Mouse (Mus musculus) liver, embryonic 14.5 days (tissue): Measurements from ENCODE around the gene Arhgap17. TPM values are rescaled to one million over a fixed set of nuclear protein-coding genes. Genes with fewer than 3 reads are reported as not detected.

Experiments used
- ATAC-seq: fragments of 200-750 bp; cut with Nextera tagmentation; 2 replicates; pipeline ENCODE4 v1.8.0; 2017; ENCODE audit warnings: moderate number of reproducible peaks, mild to moderate bottlenecking, moderate library complexity; ENCODE audit not compliant: insufficient read depth
- DNase-seq, 3 experiments: peaks; one replicate each; pipeline ENCODE4 v3.0.0-alpha.2; 2012 to 2013; ENCODE audit warnings: low read depth in 3 of 3, low spot score in 3 of 3
- H3K27ac ChIP-seq: fragments of 300-500 bp; sonication (generic); 2 replicates; pipeline ENCODE4 v1.5.1; 2014; ENCODE audit warnings: moderate library complexity, mild to moderate bottlenecking, control low read depth, inconsistent platforms
- H3K27me3 ChIP-seq: fragments of 300-500 bp; sonication (generic); 2 replicates; pipeline ENCODE4 v1.6.1; 2014; ENCODE audit warnings: mild to moderate bottlenecking, low read length, moderate library complexity; ENCODE audit not compliant: control insufficient read depth, insufficient read depth
- H3K36me3 ChIP-seq: fragments of 300-500 bp; sonication (generic); replicated peaks from 2 replicates; pipeline ENCODE4 v1.6.1; 2014; ENCODE audit warnings: low read depth; ENCODE audit not compliant: control insufficient read depth, insufficient read depth
- H3K4me1 ChIP-seq, 2 experiments: fragments of 200-500 bp in 1 of 2; fragments of 300-500 bp in 1 of 2; sonication (generic) in 1 of 2; replicated peaks; 2 replicates each; pipeline ENCODE4 v1.6.1; 2012 to 2014; ENCODE audit warnings: antibody characterized with exemption in 1 of 2, inconsistent platforms in 1 of 2, low read length in 1 of 2; ENCODE audit not compliant: control insufficient read depth in 2 of 2, insufficient read depth in 2 of 2
- H3K4me2 ChIP-seq: fragments of 300-500 bp; sonication (generic); 2 replicates; pipeline ENCODE4 v1.6.1; 2014; ENCODE audit warnings: low read depth, mild to moderate bottlenecking, control low read depth, moderate library complexity
- H3K4me3 ChIP-seq, 2 experiments: fragments of 200-500 bp in 1 of 2; fragments of 300-500 bp in 1 of 2; sonication (generic) in 1 of 2; 2 replicates each; pipeline ENCODE4 v1.5.1; 2012 to 2014; ENCODE audit warnings: low read depth in 2 of 2, low read length in 2 of 2, mild to moderate bottlenecking in 2 of 2, control low read depth in 1 of 2, inconsistent platforms in 1 of 2, moderate library complexity in 1 of 2; ENCODE audit not compliant: insufficient read depth in 1 of 2
- H3K9ac ChIP-seq: fragments of 300-500 bp; sonication (generic); replicated peaks from 2 replicates; pipeline ENCODE4 v1.6.1; 2014; ENCODE audit warnings: mild to moderate bottlenecking, control low read depth, moderate library complexity
- H3K9me3 ChIP-seq: fragments of 300-500 bp; sonication (generic); 2 replicates; pipeline ENCODE4 v1.6.1; 2016; ENCODE audit warnings: low read length, mixed read lengths; ENCODE audit not compliant: control insufficient read depth
- CTCF ChIP-seq: IDR thresholded peaks from 2 replicates; pipeline ENCODE4 v1.5.1; 2016; ENCODE audit warnings: antibody characterized with exemption, low read depth, control low read depth
- EP300 ChIP-seq: IDR thresholded peaks from 2 replicates; pipeline ENCODE4 v1.6.1; 2016; ENCODE audit warnings: antibody characterized with exemption, low read depth
- WGBS: fragments of 180-500 bp; shearing (Covaris S2); extraction: QIAGEN DNeasy Blood & Tissue Kit; methylation state at CpG from one replicate; pipeline ENCODE4 v1.1.7; 2014; ENCODE audit not compliant: insufficient replicate concordance; 5-methylcytosine and 5-hydroxymethylcytosine counted together
- polyA plus RNA-seq, 2 experiments: library from polyadenylated mRNA; depleted of rRNA in 1 of 2; stranded (reverse) in 1 of 2; unstranded in 1 of 2; fragments of >200 nt; fragmentation: Nextera tagmentation in 1 of 2; extraction: Ambion mirVana in 1 of 2; gene quantifications; 2 replicates each; pipeline versions ENCODE4 v1.2.1 to v1.2.3; 2012 to 2014

The Arhgap17 gene
- polyA plus RNA-seq, 2 experiments: 10.2 to 10.9 TPM

DNA sequence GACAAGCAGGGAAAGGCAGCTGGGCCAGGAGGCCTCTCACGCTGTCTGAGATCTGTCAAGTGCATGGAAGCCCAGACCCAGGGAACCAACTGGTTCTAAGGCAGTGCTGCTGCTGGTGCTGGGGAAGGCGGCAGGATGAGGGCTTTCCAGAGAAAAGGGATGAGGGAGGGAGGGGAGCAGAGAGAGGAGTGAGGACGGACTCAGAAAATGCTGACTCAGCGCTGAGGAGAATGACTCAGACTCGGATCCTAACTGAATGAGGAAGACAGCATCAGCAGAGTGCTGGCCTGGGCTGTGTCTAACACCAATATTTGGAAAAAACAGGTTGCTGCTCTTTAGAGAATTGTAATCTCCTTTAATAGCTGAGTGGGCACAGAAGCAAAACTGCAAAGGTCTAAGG is 57.9 kb downstream of the Arhgap17 start:
- Histone ChIP-seq H3K9me3 (no peaks in the 10 kb centered on the region), H3K27me3 (no peaks in the 10 kb centered on the region), H3K9ac (no peak overlapping the region), H3K27ac (no peak overlapping the region), H3K4me3 (no peak overlapping the region), H3K4me1 (no peaks in the 10 kb centered on the region), H3K36me3 (peaks cover 21% of the 10 kb centered on the region), H3K4me2 (no peak overlapping the region)
- TF ChIP-seq CTCF: no peak
- no peak for TF ChIP-seq EP300
- DNase-seq (no peak), ATAC-seq (no peak)
- WGBS: 62% methylated on average over 5 of the region's 5 CpGs

DNA sequence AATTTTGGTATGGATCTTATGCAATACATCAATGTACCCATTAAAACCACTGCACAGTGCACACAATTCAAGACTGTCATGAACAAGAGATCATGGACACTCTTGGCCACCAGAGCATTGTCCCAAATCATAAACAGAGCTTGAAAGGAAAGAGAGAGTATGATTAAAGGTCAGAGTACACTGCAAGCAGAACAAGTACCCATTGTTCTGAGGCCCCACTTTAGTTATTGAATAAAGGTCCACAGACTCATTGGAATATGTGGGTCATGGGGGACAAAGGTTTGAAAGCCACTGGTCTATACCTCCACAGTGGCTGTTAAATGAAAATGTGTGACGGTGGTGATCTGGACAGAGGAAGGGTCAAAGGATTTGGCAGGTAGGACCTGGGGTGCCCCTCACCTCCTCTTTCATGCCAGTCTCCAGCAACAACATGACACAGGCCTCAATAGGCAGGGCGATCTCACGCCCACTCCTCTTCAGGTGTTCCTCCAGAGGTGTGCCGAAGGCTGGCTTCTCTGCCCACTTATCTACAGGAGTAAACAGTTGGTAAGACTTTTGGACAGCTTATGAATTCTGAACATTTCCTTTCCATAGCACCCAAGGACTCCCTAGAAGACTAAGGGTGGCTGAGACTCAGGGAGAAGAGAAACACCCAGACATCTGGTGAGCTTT is 61.7 kb downstream of the Arhgap17 start:
- Histone ChIP-seq H3K4me3 (no peak overlapping the region), H3K4me1 (no peaks in the 10 kb centered on the region), H3K27me3 (no peaks in the 10 kb centered on the region), H3K9ac (no peak overlapping the region), H3K27ac (no peak overlapping the region), H3K4me2 (no peak overlapping the region), H3K9me3 (no peaks in the 10 kb centered on the region), H3K36me3 (peaks cover 25% of the 10 kb centered on the region)
- TF ChIP-seq EP300 (no peak), CTCF (no peak)
- WGBS: 87% methylated on average over 4 of the region's 4 CpGs
- no peak for ATAC-seq
- no peak for DNase-seq

DNA sequence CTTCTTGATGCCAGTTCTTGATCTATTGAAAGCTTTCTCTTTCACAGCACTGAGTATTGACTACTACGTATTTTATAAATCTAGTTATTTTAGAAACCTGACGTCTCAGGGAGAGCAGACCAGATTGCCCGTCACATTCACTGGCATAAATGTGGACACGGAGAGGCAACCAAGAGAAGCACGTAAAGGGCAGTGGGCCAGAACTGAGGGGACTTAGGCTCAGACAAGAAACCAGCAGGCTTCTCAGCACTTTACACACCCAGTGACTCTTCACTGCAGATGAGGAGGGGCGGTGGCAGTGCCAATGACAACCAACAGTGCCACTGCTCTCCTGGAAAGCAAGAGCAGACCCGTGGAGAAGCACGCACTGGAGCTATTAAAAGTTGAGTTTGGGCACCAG is 62.5 kb downstream of the Arhgap17 start:
- no peak for ATAC-seq
- Histone ChIP-seq H3K4me1 (no peaks in the 10 kb centered on the region), H3K4me2 (no peak overlapping the region), H3K9ac (no peak overlapping the region), H3K27me3 (no peaks in the 10 kb centered on the region), H3K4me3 (no peak overlapping the region), H3K27ac (no peak overlapping the region), H3K36me3 (peaks cover 23% of the 10 kb centered on the region), H3K9me3 (no peaks in the 10 kb centered on the region)
- DNase-seq: no peak
- TF ChIP-seq EP300 (no peak), CTCF (no peak)
- WGBS: 88% methylated on average over 8 of the region's 8 CpGs

DNA sequence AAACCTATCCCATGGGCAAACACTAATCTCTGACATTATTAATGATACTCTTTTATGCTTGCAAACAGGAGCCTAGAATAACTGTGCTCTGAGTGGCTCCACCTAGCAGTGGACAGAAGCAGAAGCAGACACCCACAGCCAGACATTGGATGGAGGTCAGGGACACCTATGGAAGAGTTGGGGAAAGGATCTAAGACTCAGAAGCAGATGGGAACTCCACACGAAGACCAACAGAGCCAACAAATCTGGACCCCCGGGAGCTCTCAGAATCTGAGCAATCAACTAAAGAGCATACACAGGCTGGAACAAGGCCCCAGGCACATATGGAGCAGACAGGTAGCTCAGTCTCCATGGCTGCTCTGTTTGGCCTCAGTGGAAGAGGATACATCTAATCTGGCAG is 64.3 kb downstream of the Arhgap17 start:
- DNase-seq (no peak), ATAC-seq (no peak)
- Histone ChIP-seq H3K9me3 (no peaks in the 10 kb centered on the region), H3K27me3 (no peaks in the 10 kb centered on the region), H3K27ac (no peak overlapping the region), H3K9ac (no peak overlapping the region), H3K4me2 (no peak overlapping the region), H3K36me3 (peaks cover 23% of the 10 kb centered on the region), H3K4me3 (no peak overlapping the region), H3K4me1 (no peaks in the 10 kb centered on the region)
- WGBS: 63% methylated on average over 2 of the region's 2 CpGs
- TF ChIP-seq EP300 (no peak), CTCF (no peak)

DNA sequence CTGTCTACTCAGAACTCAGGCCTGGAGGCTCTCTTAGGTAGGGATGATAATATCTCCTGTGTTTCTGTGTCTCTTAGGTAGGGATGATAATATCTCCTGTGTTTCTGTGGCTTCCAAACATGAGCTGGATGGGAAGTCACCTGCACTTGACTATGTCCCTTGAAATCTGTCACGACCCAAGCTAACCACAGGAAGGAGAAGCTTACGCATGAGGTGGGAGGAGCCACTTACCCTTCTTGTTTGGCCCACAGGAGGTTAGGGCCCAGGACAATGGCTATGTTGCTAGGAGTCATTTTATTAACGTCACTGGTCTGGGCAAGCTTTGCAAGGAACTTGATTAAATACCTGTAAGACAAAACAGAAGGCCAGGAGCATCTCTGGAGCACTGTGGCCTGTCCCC is 69.5 kb downstream of the Arhgap17 start:
- Histone ChIP-seq H3K9me3 (no peaks in the 10 kb centered on the region), H3K4me3 (no peak overlapping the region), H3K36me3 (peaks cover 27% of the 10 kb centered on the region), H3K27me3 (no peaks in the 10 kb centered on the region), H3K4me2 (no peak overlapping the region), H3K27ac (no peak overlapping the region), H3K4me1 (no peaks in the 10 kb centered on the region), H3K9ac (no peak overlapping the region)
- ATAC-seq (no peak), DNase-seq (no peak)
- WGBS: 55% methylated on average over 3 of the region's 3 CpGs
- TF ChIP-seq EP300 (no peak), CTCF (no peak)
